Mouse (Mus musculus): ENCODE results near the gene 9130213A22Rik.

DNA sequence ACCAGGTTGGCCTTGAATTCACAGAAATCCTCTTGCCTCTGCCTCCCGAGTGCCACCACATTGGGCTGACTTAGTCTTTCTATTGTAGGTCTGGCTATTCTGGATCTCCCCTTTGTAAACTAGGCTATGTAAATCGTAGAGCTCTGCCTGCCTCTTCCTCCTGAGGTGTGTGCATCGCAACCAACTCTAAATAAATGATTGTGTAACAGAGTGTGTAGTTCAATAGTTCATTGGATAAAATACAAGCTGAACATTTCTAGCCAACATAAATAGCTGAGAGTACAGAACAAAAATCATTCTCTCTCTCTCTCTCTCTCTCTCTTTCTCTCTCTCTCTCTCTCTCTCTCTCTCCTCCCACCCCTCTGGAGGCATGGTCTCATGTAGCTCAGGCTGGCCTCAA is 7.8 kb downstream of the 9130213A22Rik start:
- TF ChIP-seq CTCF (IDR thresholded peaks at IDR 0.05 in 2 of 3, conservative IDR thresholded peaks at IDR 0.05 in 1 of 3; ENCODE audit: control insufficient read depth in 1 of 3, insufficient read depth in 1 of 3, low read depth in 2 of 3, low read length in 3 of 3, poor library complexity in 1 of 3, severe bottlenecking in 1 of 3) (no peak), ELF1 (IDR thresholded peaks at IDR 0.05; ENCODE audit: low read depth, low read length) (no peak), POLR2AphosphoS2 (IDR thresholded peaks at IDR 0.05; ENCODE audit: low read length) (no peak), EP300 (IDR thresholded peaks at IDR 0.05; ENCODE audit: low read depth in 1 of 2, low read length in 2 of 2) (no peak), POLR2A (IDR thresholded peaks at IDR 0.05; ENCODE audit: control insufficient read depth in 1 of 2, insufficient read depth in 1 of 2, low read depth in 1 of 2, low read length in 2 of 2, poor library complexity in 1 of 2) (no peak), MYB (IDR thresholded peaks at IDR 0.05; ENCODE audit: low read depth, low read length) (no peak), CHD2 (IDR thresholded peaks at IDR 0.05; ENCODE audit: low read length) (no peak), RAD21 (IDR thresholded peaks at IDR 0.05; ENCODE audit: low read depth, low read length) (no peak), ZNF384 (IDR thresholded peaks at IDR 0.05; ENCODE audit: low read depth, low read length) (no peak), TCF12 (IDR thresholded peaks at IDR 0.05; ENCODE audit: low read depth, low read length) (no peak), GABPA (IDR thresholded peaks at IDR 0.05; ENCODE audit: low read depth, low read length) (no peak), NRF1 (IDR thresholded peaks at IDR 0.05; ENCODE audit: insufficient read depth, low read depth, low read length, poor library complexity, severe bottlenecking) (no peak), MAFK (IDR thresholded peaks at IDR 0.05; ENCODE audit: borderline replicate concordance, low read depth, low read length) (no peak)

All from MEL (cell line).